ENCODE assay signal across 32 mouse cellular contexts in the genomic region with DNA sequence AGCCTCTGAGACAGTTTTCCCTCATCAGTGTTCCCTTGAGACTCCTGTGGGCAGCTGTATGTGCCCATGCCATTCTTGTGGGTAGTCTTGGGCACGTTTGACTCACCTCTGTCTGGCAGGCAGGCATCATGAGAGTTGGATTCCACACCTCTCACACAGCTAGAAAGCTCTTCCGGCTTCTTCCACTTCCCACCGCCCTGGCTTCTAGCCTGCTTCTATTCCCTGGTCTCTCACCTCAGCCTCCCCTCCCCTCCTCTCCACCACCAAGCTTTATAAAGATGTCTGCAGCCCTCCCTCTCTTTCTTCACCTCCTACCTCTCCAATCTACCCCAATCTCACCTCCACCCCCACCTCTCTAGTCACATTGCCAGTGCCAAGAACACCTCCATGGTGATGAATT. TPM values are rescaled to one million over a fixed set of nuclear protein-coding genes. Genes with fewer than 3 reads are reported as not detected.
DNase-seq lines count a peak whose midpoint lies in the region; ATAC-seq lines count a peak whose summit lies in the region.
"Had no signal": no experiment of that assay in that cellular context is flagged by ENCODE, and none has a peak within 500 bp of the region (broad histone marks: within the 10 kb centered on the region; RNA-seq: fewer than 3 reads in every experiment).

No protein-coding gene starts in this region.

- no peaks in the 10 kb centered on the region for H3K27me3 ChIP-seq in forebrain, embryonic 16.5 days (replicated peaks; ENCODE audit: control insufficient read depth, insufficient read depth, low read length)
- H3K27me3 ChIP-seq: embryonic facial prominence, embryonic 15.5 days; forebrain, embryonic 13.5 days; heart, embryonic 15.5 days; intestine, embryonic 15.5 days; liver, embryonic 12.5 days; neural tube, embryonic 12.5 days had no signal

- no peaks in the 10 kb centered on the region for H3K36me3 ChIP-seq in forebrain, embryonic 16.5 days (ENCODE audit: control insufficient read depth, insufficient read depth)
- H3K36me3 ChIP-seq: embryonic facial prominence, embryonic 10.5 days; embryonic facial prominence, embryonic 15.5 days; heart, embryonic 10.5 days; heart, embryonic 15.5 days; intestine, embryonic 15.5 days; liver, embryonic 12.5 days; neural tube, embryonic 12.5 days had no signal

- H3K9ac ChIP-seq in forebrain, embryonic 16.5 days (replicated peaks; ENCODE audit: low read depth, low read length) = no peak overlapping the region
- H3K9ac ChIP-seq: embryonic facial prominence, embryonic 15.5 days; forebrain, embryonic 13.5 days; heart, embryonic 15.5 days; intestine, embryonic 15.5 days; liver, embryonic 12.5 days; liver, postnatal 0 days; neural tube, embryonic 12.5 days had no signal

- H3K4me1 ChIP-seq in forebrain, embryonic 16.5 days (replicated peaks; ENCODE audit: control insufficient read depth, insufficient read depth, low read length) = peaks cover 13% of the 10 kb centered on the region
- H3K4me1 ChIP-seq: embryonic facial prominence, embryonic 15.5 days; intestine, embryonic 15.5 days; liver, embryonic 12.5 days had no signal

- no peak overlapping the region for H3K27ac ChIP-seq in forebrain, embryonic 16.5 days (ENCODE audit: low read length)
- H3K27ac ChIP-seq: embryonic facial prominence, embryonic 10.5 days; embryonic facial prominence, embryonic 15.5 days; forebrain, embryonic 13.5 days; heart, embryonic 10.5 days; heart, embryonic 15.5 days; hindbrain, postnatal 0 days; intestine, embryonic 15.5 days; kidney, postnatal 0 days; liver, embryonic 12.5 days; neural tube, embryonic 12.5 days had no signal

- no peak overlapping the region for H3K4me2 ChIP-seq in forebrain, embryonic 16.5 days (ENCODE audit: low read length)
- H3K4me2 ChIP-seq: embryonic facial prominence, embryonic 15.5 days; forebrain, embryonic 13.5 days; heart, embryonic 15.5 days; intestine, embryonic 15.5 days; liver, embryonic 12.5 days; midbrain, embryonic 11.5 days; neural tube, embryonic 12.5 days had no signal

- DNase-seq in frontal cortex, adult 2 months (ENCODE audit: extremely low spot score in 1 of 2, low spot score in 1 of 2) = peak; percentile 77 to 84
- no peak for DNase-seq in frontal cortex, postnatal 25 days (ENCODE audit: low spot score in 2 of 2)
- peak; percentile 71 to 74 for DNase-seq in right cerebral cortex, adult 2 months (ENCODE audit: low spot score in 2 of 2)
- no peak for DNase-seq in right cerebral cortex, postnatal 4 days
- peak; percentile 60 to 75 for DNase-seq in left cerebral cortex, adult 9 months (ENCODE audit: low spot score in 2 of 2)
- DNase-seq in telencephalon, adult 2 months (ENCODE audit: low read depth, low spot score) = peak; percentile 92
- DNase-seq in testis, postnatal 14 days (ENCODE audit: low spot score) = no peak
- DNase-seq: adrenal gland, postnatal 25 days; cerebellum, adult 2 months; cerebellum, postnatal 14 days; gastrocnemius, postnatal 25 days; heart, adult 11 months; kidney, adult 8-10 months; layer of hippocampus, adult 9-11 months; liver, postnatal 0 days; lung, postnatal 36 days; thymus, postnatal 14 days had no signal

- ATAC-seq in forebrain, embryonic 16.5 days = no peak
- ATAC-seq: CD4-positive, CD25-positive, alpha-beta regulatory T cell, adult 4 months; forebrain, embryonic 13.5 days; hindbrain, postnatal 0 days; intestine, embryonic 15.5 days; liver, embryonic 12.5 days; liver, postnatal 0 days had no signal

- WGBS in forebrain, embryonic 16.5 days = 90% methylated on average over 3 of the region's 3 CpGs

- no peaks in the 10 kb centered on the region for H3K9me3 ChIP-seq in forebrain, embryonic 16.5 days (ENCODE audit: control insufficient read depth, low read length)
- H3K9me3 ChIP-seq: embryonic facial prominence, embryonic 10.5 days; embryonic facial prominence, embryonic 15.5 days; forebrain, embryonic 13.5 days; heart, embryonic 10.5 days; heart, embryonic 15.5 days; intestine, embryonic 15.5 days; liver, embryonic 12.5 days; neural tube, embryonic 12.5 days had no signal

- H3K4me3 ChIP-seq in forebrain, embryonic 16.5 days (replicated peaks; ENCODE audit: low read length) = no peak overlapping the region
- H3K4me3 ChIP-seq: embryonic facial prominence, embryonic 10.5 days; embryonic facial prominence, embryonic 15.5 days; forebrain, embryonic 13.5 days; heart, embryonic 10.5 days; heart, embryonic 15.5 days; intestine, embryonic 15.5 days; liver, embryonic 12.5 days; myocyte; neural tube, embryonic 12.5 days had no signal

RNA-seq across cellular contexts. Expression of a gene that starts 30.2 kb away (rescaled TPM):
- 0.34 and 0.38 TPM in 2 replicates for polyA plus RNA-seq in frontal cortex, adult 2 months (2012; rRNA removed)
- polyA plus RNA-seq in forebrain, embryonic 16.5 days (2015; fragmentation: Nextera tagmentation; extraction: Ambion mirVana) = 0.24 and 0.39 TPM in 2 replicates
- polyA plus RNA-seq: CD4-positive, CD25-positive, alpha-beta regulatory T cell, adult 4 months; small intestine, adult 2 months had no signal

Comparison
In these comparisons a context has a peak if more than half of its experiments do, and no peak if none do; other contexts are left out.
1. DNase-seq: peak in frontal cortex, adult 2 months (2 of 2), right cerebral cortex, adult 2 months (2 of 2), left cerebral cortex, adult 9 months (2 of 2) and telencephalon, adult 2 months (single experiment); none in frontal cortex, postnatal 25 days (0 of 2), right cerebral cortex, postnatal 4 days (single experiment) and testis, postnatal 14 days (single experiment).